Mouse (Mus musculus): ENCODE data around the gene Capn7. TPM values are rescaled to one million over a fixed set of nuclear protein-coding genes. Genes with fewer than 3 reads are reported as not detected.

Gene Capn7
- polyA plus RNA-seq, 1 experiment from 2014 or later, result 18.7 TPM

DNA sequence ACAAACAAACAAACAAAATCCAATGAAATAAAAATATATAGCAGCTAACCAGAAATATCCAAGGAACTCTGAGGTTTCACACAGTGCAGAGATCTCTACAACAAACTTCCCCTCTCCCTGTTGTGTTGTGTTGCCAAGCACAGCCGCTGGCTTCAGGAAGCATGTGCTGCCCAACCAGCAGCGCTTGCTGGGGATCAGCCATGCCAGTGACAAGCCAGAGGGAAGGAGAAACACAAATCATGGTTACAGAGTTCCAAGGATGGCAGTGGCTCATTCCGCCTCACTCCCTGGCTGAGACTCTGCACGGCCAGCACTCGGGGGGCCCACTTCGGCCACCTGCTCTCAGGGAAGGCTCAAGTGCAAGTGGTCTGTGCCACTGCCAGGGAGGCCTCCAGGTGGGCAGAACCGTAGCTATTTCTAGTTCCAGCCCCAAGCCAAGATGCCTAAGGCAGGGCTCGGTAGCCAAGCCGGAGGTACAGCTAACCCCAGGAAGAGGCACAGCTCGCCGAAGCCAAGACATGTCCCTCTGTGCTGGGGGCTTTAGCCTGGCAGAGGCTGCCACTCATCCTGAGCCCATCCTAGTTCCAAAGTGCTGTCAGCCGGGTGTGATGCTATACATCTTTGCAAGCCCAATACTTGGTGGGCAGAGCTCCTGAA is 69.8 kb downstream of the Capn7 start:
- H3K27me3 ChIP-seq (replicated peaks; ENCODE audit: control insufficient read depth, insufficient read depth, low read length), result no peaks in the 10 kb centered on the region
- no peaks in the 10 kb centered on the region for H3K9me3 ChIP-seq (ENCODE audit: control insufficient read depth)
- WGBS, result 90% methylated on average over 12 of the region's 12 CpGs
- H3K4me1 ChIP-seq (replicated peaks; ENCODE audit: control insufficient read depth, insufficient read depth, low read length), result 0 out of 2 replicates have a peak, but pooled peaks cover 6% of the 10 kb centered on the region
- H3K27ac ChIP-seq (ENCODE audit: low read depth, low read length), result no peak overlapping the region
- no peaks in the 10 kb centered on the region for H3K36me3 ChIP-seq (ENCODE audit: control insufficient read depth, insufficient read depth)
- no peak overlapping the region for H3K4me2 ChIP-seq (replicated peaks; ENCODE audit: low read depth)
- H3K4me3 ChIP-seq (ENCODE audit: low read depth, low read length), result no peak overlapping the region
- no peak for ATAC-seq
- no peak overlapping the region for H3K9ac ChIP-seq (ENCODE audit: low read depth, low read length)
- TF ChIP-seq CTCF (IDR thresholded peaks at IDR 0.05; ENCODE audit: low read depth), result no peak

DNA sequence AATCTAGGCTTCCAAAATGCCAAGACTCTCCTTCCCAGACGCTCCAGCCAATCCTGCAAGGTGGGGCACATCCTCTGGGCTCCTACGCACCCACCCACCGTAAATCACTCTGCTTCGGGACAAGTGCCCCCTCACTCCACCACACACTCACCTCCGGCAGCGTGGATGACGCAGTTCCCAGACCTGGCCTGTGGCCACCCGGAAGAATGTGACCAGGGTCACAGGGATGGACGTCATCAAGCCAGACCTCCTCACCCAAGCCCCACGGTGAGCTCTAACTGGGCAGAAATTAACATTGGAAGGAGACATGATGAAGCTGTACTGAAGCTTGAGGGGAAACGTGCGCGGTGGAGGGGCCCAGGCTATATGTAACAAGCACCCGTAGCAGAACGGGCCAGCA is 70.8 kb downstream of the Capn7 start:
- WGBS, result 67% methylated on average over 15 of the region's 15 CpGs
- H3K27ac ChIP-seq (ENCODE audit: low read depth, low read length), result no peak overlapping the region
- ATAC-seq, result no peak

DNA sequence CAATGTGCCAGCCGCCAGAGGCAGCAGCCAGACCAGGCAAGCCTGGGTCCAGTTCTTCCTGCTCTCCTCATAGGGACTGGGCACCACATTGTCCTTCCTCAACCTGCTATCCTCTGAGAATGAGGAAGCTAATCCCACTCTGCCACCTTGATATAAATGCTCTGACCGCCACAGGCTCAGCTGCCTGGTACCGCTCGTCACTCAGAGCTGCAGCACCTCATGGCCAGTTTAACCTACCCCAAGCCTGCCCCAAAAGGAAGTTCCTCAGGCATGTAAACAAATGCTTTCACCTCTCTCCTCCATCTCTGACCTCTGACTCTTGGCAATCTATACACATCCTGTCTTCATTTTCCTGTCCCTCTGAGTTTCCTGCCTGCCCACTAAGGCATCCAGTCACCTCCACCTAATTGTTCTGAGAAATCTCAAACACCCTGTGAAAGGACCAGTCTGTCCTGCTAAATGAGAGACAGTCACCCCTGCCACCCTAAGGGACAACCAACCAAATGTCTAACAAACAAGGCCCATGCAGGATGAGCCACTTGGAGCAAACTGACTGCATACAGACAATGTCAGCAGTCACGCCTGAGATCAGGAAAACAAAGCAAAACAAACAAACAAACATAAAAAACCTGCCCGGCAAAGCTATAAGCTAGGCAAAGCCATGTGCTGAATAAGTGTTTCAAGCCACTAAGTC is 71.6 kb downstream of the Capn7 start:
- Histone ChIP-seq H3K27me3 (replicated peaks; ENCODE audit: control insufficient read depth, insufficient read depth, low read length) (no peaks in the 10 kb centered on the region), H3K27ac (ENCODE audit: low read depth, low read length) (peak overlapping the region; percentile 35), H3K9ac (ENCODE audit: low read depth, low read length) (no peak overlapping the region), H3K4me2 (replicated peaks; ENCODE audit: low read depth) (no peak overlapping the region), H3K36me3 (ENCODE audit: control insufficient read depth, insufficient read depth) (no peaks in the 10 kb centered on the region), H3K4me1 (replicated peaks; ENCODE audit: control insufficient read depth, insufficient read depth, low read length) (0 out of 2 replicates have a peak, but pooled peaks cover 6% of the 10 kb centered on the region), H3K4me3 (ENCODE audit: low read depth, low read length) (no peak overlapping the region), H3K9me3 (ENCODE audit: control insufficient read depth) (no peaks in the 10 kb centered on the region)
- no peak for TF ChIP-seq CTCF (IDR thresholded peaks at IDR 0.05; ENCODE audit: low read depth)
- ATAC-seq, result no peak
- 72% methylated on average over 6 of the region's 6 CpGs for WGBS

More for the DNA sequence above, 70.8 kb downstream of the Capn7 start:
- Histone ChIP-seq H3K9me3 (ENCODE audit: control insufficient read depth) (no peaks in the 10 kb centered on the region), H3K36me3 (ENCODE audit: control insufficient read depth, insufficient read depth) (no peaks in the 10 kb centered on the region), H3K27me3 (replicated peaks; ENCODE audit: control insufficient read depth, insufficient read depth, low read length) (no peaks in the 10 kb centered on the region), H3K4me3 (ENCODE audit: low read depth, low read length) (no peak overlapping the region), H3K4me2 (replicated peaks; ENCODE audit: low read depth) (no peak overlapping the region), H3K4me1 (replicated peaks; ENCODE audit: control insufficient read depth, insufficient read depth, low read length) (0 out of 2 replicates have a peak, but pooled peaks cover 6% of the 10 kb centered on the region), H3K9ac (ENCODE audit: low read depth, low read length) (no peak overlapping the region)
- TF ChIP-seq CTCF (IDR thresholded peaks at IDR 0.05; ENCODE audit: low read depth), result no peak

DNA sequence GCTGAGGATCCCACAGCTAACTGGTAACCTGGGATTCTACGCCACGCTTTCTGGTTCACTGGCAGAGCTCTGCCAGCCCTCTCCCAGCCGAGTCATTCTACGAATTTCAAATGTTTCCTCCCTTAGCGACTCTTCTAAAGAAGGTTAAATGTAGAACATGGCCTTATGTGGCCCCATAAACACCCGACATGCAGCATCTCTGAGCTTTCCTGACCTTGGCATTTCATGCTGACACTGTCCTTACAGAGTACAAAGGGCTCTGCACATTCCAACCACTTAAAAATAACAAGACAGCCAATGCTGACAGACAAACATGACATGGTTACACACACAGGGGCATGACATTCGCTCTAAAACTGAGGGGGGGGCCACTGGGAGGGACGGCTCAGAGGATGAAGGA is 72.2 kb downstream of the Capn7 start:
- H3K4me3 ChIP-seq (ENCODE audit: low read depth, low read length), result no peak overlapping the region
- no peaks in the 10 kb centered on the region for H3K9me3 ChIP-seq (ENCODE audit: control insufficient read depth)
- 0 out of 2 replicates have a peak, but pooled peaks cover 6% of the 10 kb centered on the region for H3K4me1 ChIP-seq (replicated peaks; ENCODE audit: control insufficient read depth, insufficient read depth, low read length)
- H3K36me3 ChIP-seq (ENCODE audit: control insufficient read depth, insufficient read depth), result no peaks in the 10 kb centered on the region
- 72% methylated on average over 8 of the region's 8 CpGs for WGBS
- H3K9ac ChIP-seq (ENCODE audit: low read depth, low read length), result no peak overlapping the region
- H3K27ac ChIP-seq (ENCODE audit: low read depth, low read length), result peak overlapping the region; percentile 35; the same call in 1 of the 2 replicates
- TF ChIP-seq CTCF (IDR thresholded peaks at IDR 0.05; ENCODE audit: low read depth), result no peak
- H3K4me2 ChIP-seq (replicated peaks; ENCODE audit: low read depth), result no peak overlapping the region
- ATAC-seq, result no peak
- no peaks in the 10 kb centered on the region for H3K27me3 ChIP-seq (replicated peaks; ENCODE audit: control insufficient read depth, insufficient read depth, low read length)

DNA sequence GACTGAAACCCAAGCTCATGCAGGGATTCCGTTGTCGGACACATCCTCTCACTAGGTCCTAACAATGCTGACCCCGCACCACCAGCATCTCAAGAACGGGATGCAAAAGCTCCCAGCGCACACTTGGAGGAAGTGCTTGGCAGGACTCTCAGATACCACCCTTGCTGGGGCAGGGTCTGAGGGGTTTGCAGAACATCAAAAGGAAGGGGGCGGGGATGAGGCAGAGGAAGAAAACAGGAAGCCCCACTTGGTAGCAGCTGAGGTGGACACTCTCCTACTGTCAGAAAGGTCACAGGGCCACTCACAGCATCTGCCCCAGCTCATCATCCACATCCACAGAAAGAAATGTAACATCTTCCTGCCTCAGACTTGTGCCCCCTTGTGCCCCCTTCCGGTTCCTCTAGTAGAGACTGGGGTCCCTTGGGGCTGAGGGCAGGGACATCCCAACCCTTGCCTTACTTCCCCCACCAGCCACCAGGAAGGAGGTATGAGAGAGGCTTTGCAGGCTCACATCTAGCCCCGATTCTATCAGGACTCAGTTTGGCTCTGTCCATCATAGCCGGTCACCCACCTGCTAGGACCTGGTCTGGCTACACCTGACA is 73.8 kb downstream of the Capn7 start:
- Histone ChIP-seq H3K27ac (ENCODE audit: low read depth, low read length) (no peak overlapping the region), H3K9me3 (ENCODE audit: control insufficient read depth) (no peaks in the 10 kb centered on the region), H3K4me1 (replicated peaks; ENCODE audit: control insufficient read depth, insufficient read depth, low read length) (0 out of 2 replicates have a peak, but pooled peaks cover 7% of the 10 kb centered on the region), H3K4me2 (replicated peaks; ENCODE audit: low read depth) (no peak overlapping the region), H3K27me3 (replicated peaks; ENCODE audit: control insufficient read depth, insufficient read depth, low read length) (no peaks in the 10 kb centered on the region), H3K4me3 (ENCODE audit: low read depth, low read length) (no peak overlapping the region), H3K9ac (ENCODE audit: low read depth, low read length) (no peak overlapping the region), H3K36me3 (ENCODE audit: control insufficient read depth, insufficient read depth) (no peaks in the 10 kb centered on the region)
- no peak for ATAC-seq
- 82% methylated on average over 9 of the region's 9 CpGs for WGBS
- no peak for TF ChIP-seq CTCF (IDR thresholded peaks at IDR 0.05; ENCODE audit: low read depth)

DNA sequence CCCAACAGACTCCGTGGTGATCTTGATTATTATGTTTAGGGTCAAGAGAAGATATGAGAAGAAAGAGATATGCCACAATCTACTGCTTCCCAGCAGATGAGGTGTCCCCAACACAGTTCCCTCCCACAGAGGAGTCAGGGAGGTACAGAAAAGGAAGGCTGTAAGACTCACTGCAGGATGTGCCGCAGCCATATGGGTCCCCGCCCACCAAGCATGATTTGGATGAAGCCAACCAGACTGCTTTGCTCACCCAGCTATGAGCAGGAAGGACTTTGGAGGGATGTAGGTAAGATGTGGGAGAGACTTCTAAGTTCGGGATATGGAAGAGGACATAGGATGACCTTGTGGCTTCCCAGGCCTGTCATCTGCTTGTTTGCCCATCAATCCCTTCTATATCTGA is 74.3 kb downstream of the Capn7 start:
- H3K27me3 ChIP-seq (replicated peaks; ENCODE audit: control insufficient read depth, insufficient read depth, low read length), result no peaks in the 10 kb centered on the region
- no peak overlapping the region for H3K27ac ChIP-seq (ENCODE audit: low read depth, low read length)
- no peak for ATAC-seq
- H3K4me3 ChIP-seq (ENCODE audit: low read depth, low read length), result no peak overlapping the region
- H3K9ac ChIP-seq (ENCODE audit: low read depth, low read length), result no peak overlapping the region
- no peaks in the 10 kb centered on the region for H3K9me3 ChIP-seq (ENCODE audit: control insufficient read depth)
- 0 out of 2 replicates have a peak, but pooled peaks cover 9% of the 10 kb centered on the region for H3K4me1 ChIP-seq (replicated peaks; ENCODE audit: control insufficient read depth, insufficient read depth, low read length)
- no peak overlapping the region for H3K4me2 ChIP-seq (replicated peaks; ENCODE audit: low read depth)
- WGBS, result 72% methylated on average over 4 of the region's 4 CpGs
- TF ChIP-seq CTCF (IDR thresholded peaks at IDR 0.05; ENCODE audit: low read depth), result no peak
- no peaks in the 10 kb centered on the region for H3K36me3 ChIP-seq (ENCODE audit: control insufficient read depth, insufficient read depth)
